Mouse (Mus musculus): Measurements from ENCODE around the gene Spaca3.
A peak's percentile ranks its signal among the peaks of the same experiment; 100 is the strongest.

The Spaca3 gene

GRCm38 (mm10) chr11:80868039-80868438 lies 9.9 kb downstream of the Spaca3 start:
- DNase-seq (ENCODE audit: low spot score in 2 of 2), result no peak

- DNase-seq (ENCODE audit: low spot score in 2 of 2), result peak; percentile 15 to 25
These were observed 14.6 kb downstream of the Spaca3 start for GRCm38 (mm10) chr11:80872509-80873474.

GRCm38 (mm10) chr11:80877131-80877651 lies 19.0 kb downstream of the Spaca3 start:
- no peak for DNase-seq (ENCODE audit: low spot score in 2 of 2)

GRCm38 (mm10) chr11:80878026-80878425 lies 19.9 kb downstream of the Spaca3 start:
- DNase-seq (ENCODE audit: low spot score in 2 of 2), result no peak

- no peak for DNase-seq (ENCODE audit: low spot score in 2 of 2)
These were observed 24.2 kb downstream of the Spaca3 start for GRCm38 (mm10) chr11:80882229-80882810.

GRCm38 (mm10) chr11:80884521-80885231 lies 26.5 kb downstream of the Spaca3 start:
- DNase-seq (ENCODE audit: low spot score in 2 of 2), result no peak

GRCm38 (mm10) chr11:80886365-80886764 lies 28.2 kb downstream of the Spaca3 start:
- DNase-seq (ENCODE audit: low spot score in 2 of 2), result no peak

GRCm38 (mm10) chr11:80887021-80887420 lies 28.9 kb downstream of the Spaca3 start:
- DNase-seq (ENCODE audit: low spot score in 2 of 2), result no peak

GRCm38 (mm10) chr11:80889336-80890063 lies 31.3 kb downstream of the Spaca3 start:
- DNase-seq (ENCODE audit: low spot score in 2 of 2), result no peak

GRCm38 (mm10) chr11:80895853-80896252 lies 37.7 kb downstream of the Spaca3 start:
- no peak for DNase-seq (ENCODE audit: low spot score in 2 of 2)

- DNase-seq (ENCODE audit: low spot score in 2 of 2), result no peak
These were observed 42.4 kb downstream of the Spaca3 start for GRCm38 (mm10) chr11:80900555-80900954.

GRCm38 (mm10) chr11:80902664-80903063 lies 44.5 kb downstream of the Spaca3 start:
- no peak for DNase-seq (ENCODE audit: low spot score in 2 of 2)

- no peak for DNase-seq (ENCODE audit: low spot score in 2 of 2)
These were observed 45.3 kb downstream of the Spaca3 start for GRCm38 (mm10) chr11:80903426-80903825.

- no peak for DNase-seq (ENCODE audit: low spot score in 2 of 2)
These were observed 46.4 kb downstream of the Spaca3 start for GRCm38 (mm10) chr11:80904559-80904958.

GRCm38 (mm10) chr11:80906456-80906855 lies 48.3 kb downstream of the Spaca3 start:
- DNase-seq (ENCODE audit: low spot score in 2 of 2), result peak in 1 of 2 experiments; percentile 6

GRCm38 (mm10) chr11:80907820-80908219 lies 49.7 kb downstream of the Spaca3 start:
- no peak for DNase-seq (ENCODE audit: low spot score in 2 of 2)

GRCm38 (mm10) chr11:80912721-80913120 lies 54.6 kb downstream of the Spaca3 start:
- no peak for DNase-seq (ENCODE audit: low spot score in 2 of 2)

- DNase-seq (ENCODE audit: low spot score in 2 of 2), result no peak
These were observed 55.4 kb downstream of the Spaca3 start for GRCm38 (mm10) chr11:80913408-80914024.
